Mouse (Mus musculus): ENCODE data around the gene Fam169a. TPM values are rescaled to one million over a fixed set of nuclear protein-coding genes. Genes with fewer than 3 reads are reported as not detected.

The Fam169a gene
- polyA plus RNA-seq (2015; fragmentation: Nextera tagmentation; extraction: Ambion mirVana), result 27.9 and 28.4 TPM in 2 replicates

- Histone ChIP-seq H3K9me3 (no peaks in the 10 kb centered on the region), H3K4me2 (no peak within 1 kb of the TSS), H3K9ac (no peak within 1 kb of the TSS), H3K4me3 (no peak within 1 kb of the TSS), H3K27me3 (0 out of 2 replicates have a peak, but pooled peaks cover 9% of the 10 kb centered on the region), H3K36me3 (no peaks in the 10 kb centered on the region), H3K4me1 (replicated peaks) (0 out of 2 replicates have a peak, but pooled peaks cover 4% of the 10 kb centered on the region), H3K27ac (replicated peaks) (no peak within 1 kb of the TSS)
- 36% methylated on average over 15 of the region's 15 CpGs for WGBS
- no peak for ATAC-seq (ENCODE audit: low FRiP score, low read depth)
These were observed at the start of gene Fam169a for GRCm38 (mm10) chr13:97066649-97067550. Gene Fam169a, plus strand, starts transcription at chr13:97067286.

- Histone ChIP-seq H3K4me1 (replicated peaks) (no peaks in the 10 kb centered on the region), H3K4me3 (no peak overlapping the region), H3K4me2 (no peak overlapping the region), H3K27ac (replicated peaks) (no peak overlapping the region), H3K9me3 (no peaks in the 10 kb centered on the region), H3K36me3 (no peaks in the 10 kb centered on the region), H3K9ac (no peak overlapping the region), H3K27me3 (no peaks in the 10 kb centered on the region)
- no peak for ATAC-seq (ENCODE audit: low FRiP score, low read depth)
- 94% methylated on average over 3 of the region's 3 CpGs for WGBS
These were observed 49.4 kb upstream of the Fam169a start for GRCm38 (mm10) chr13:97017711-97018110.

GRCm38 (mm10) chr13:97020122-97020521 lies 47.0 kb upstream of the Fam169a start:
- Histone ChIP-seq H3K27me3 (no peaks in the 10 kb centered on the region), H3K4me2 (no peak overlapping the region), H3K9ac (no peak overlapping the region), H3K9me3 (no peaks in the 10 kb centered on the region), H3K4me1 (replicated peaks) (no peaks in the 10 kb centered on the region), H3K36me3 (no peaks in the 10 kb centered on the region), H3K27ac (replicated peaks) (no peak overlapping the region), H3K4me3 (no peak overlapping the region)
- 62% methylated on average over 5 of the region's 5 CpGs for WGBS
- ATAC-seq (ENCODE audit: low FRiP score, low read depth), result no peak

GRCm38 (mm10) chr13:97021906-97022305 lies 45.2 kb upstream of the Fam169a start:
- H3K27ac ChIP-seq (replicated peaks), result no peak overlapping the region
- H3K4me3 ChIP-seq, result no peak overlapping the region
- no peaks in the 10 kb centered on the region for H3K9me3 ChIP-seq
- no peaks in the 10 kb centered on the region for H3K36me3 ChIP-seq
- H3K4me1 ChIP-seq (replicated peaks), result no peaks in the 10 kb centered on the region
- H3K4me2 ChIP-seq, result no peak overlapping the region
- H3K27me3 ChIP-seq, result no peaks in the 10 kb centered on the region
- ATAC-seq (ENCODE audit: low FRiP score, low read depth), result no peak
- 73% methylated on average over 4 of the region's 4 CpGs for WGBS
- H3K9ac ChIP-seq, result no peak overlapping the region

- no peak overlapping the region for H3K27ac ChIP-seq (replicated peaks)
- 91% methylated on average over 13 of the region's 13 CpGs for WGBS
- H3K27me3 ChIP-seq, result no peaks in the 10 kb centered on the region
- H3K4me2 ChIP-seq, result no peak overlapping the region
- H3K4me1 ChIP-seq (replicated peaks), result no peaks in the 10 kb centered on the region
- no peak overlapping the region for H3K4me3 ChIP-seq
- no peaks in the 10 kb centered on the region for H3K36me3 ChIP-seq
- ATAC-seq (ENCODE audit: low FRiP score, low read depth), result no peak
- H3K9me3 ChIP-seq, result no peaks in the 10 kb centered on the region
- H3K9ac ChIP-seq, result no peak overlapping the region
These were observed 37.0 kb upstream of the Fam169a start for GRCm38 (mm10) chr13:97030075-97030474.

GRCm38 (mm10) chr13:97034262-97034661 lies 32.8 kb upstream of the Fam169a start, which contains the start of gene 1700029F12Rik:
Gene 1700029F12Rik, minus strand, starts transcription at chr13:97034362.
- WGBS, result 87% methylated on average over 2 of the region's 2 CpGs

GRCm38 (mm10) chr13:97051158-97051557 lies 15.9 kb upstream of the Fam169a start:
- no peaks in the 10 kb centered on the region for H3K9me3 ChIP-seq
- H3K4me2 ChIP-seq, result no peak overlapping the region
- peak; percentile 19; the same call in 1 of the 2 replicates for ATAC-seq (ENCODE audit: low FRiP score, low read depth)
- H3K4me3 ChIP-seq, result no peak overlapping the region
- 69% methylated on average over 6 of the region's 6 CpGs for WGBS
- H3K27ac ChIP-seq (replicated peaks), result no peak overlapping the region
- H3K9ac ChIP-seq, result no peak overlapping the region
- no peaks in the 10 kb centered on the region for H3K27me3 ChIP-seq
- no peaks in the 10 kb centered on the region for H3K36me3 ChIP-seq
- no peaks in the 10 kb centered on the region for H3K4me1 ChIP-seq (replicated peaks)

More at GRCm38 (mm10) chr13:97034262-97034661, 32.8 kb upstream of the Fam169a start, which contains the start of gene 1700029F12Rik:
- Histone ChIP-seq H3K4me2 (no peak within 1 kb of the TSS), H3K36me3 (no peaks in the 10 kb centered on the region), H3K4me3 (no peak within 1 kb of the TSS), H3K27ac (replicated peaks) (no peak within 1 kb of the TSS), H3K9ac (no peak within 1 kb of the TSS), H3K4me1 (replicated peaks) (no peaks in the 10 kb centered on the region), H3K27me3 (no peaks in the 10 kb centered on the region), H3K9me3 (no peaks in the 10 kb centered on the region)
- ATAC-seq (ENCODE audit: low FRiP score, low read depth), result no peak

- WGBS, result 15% methylated on average over 11 of the region's 11 CpGs
- Histone ChIP-seq H3K9me3 (no peaks in the 10 kb centered on the region), H3K4me2 (no peak overlapping the region), H3K4me1 (replicated peaks) (no peaks in the 10 kb centered on the region), H3K4me3 (no peak overlapping the region), H3K27ac (replicated peaks) (no peak overlapping the region), H3K27me3 (no peaks in the 10 kb centered on the region), H3K36me3 (no peaks in the 10 kb centered on the region), H3K9ac (no peak overlapping the region)
- peak; percentile 73; the same call in 1 of the 2 replicates for ATAC-seq (ENCODE audit: low FRiP score, low read depth)
These were observed 14.4 kb upstream of the Fam169a start for GRCm38 (mm10) chr13:97052667-97053066.

GRCm38 (mm10) chr13:97053844-97054243 lies 13.2 kb upstream of the Fam169a start:
- Histone ChIP-seq H3K4me1 (replicated peaks) (no peaks in the 10 kb centered on the region), H3K27me3 (no peaks in the 10 kb centered on the region), H3K4me2 (no peak overlapping the region), H3K9me3 (no peaks in the 10 kb centered on the region), H3K9ac (no peak overlapping the region), H3K27ac (replicated peaks) (no peak overlapping the region), H3K36me3 (no peaks in the 10 kb centered on the region), H3K4me3 (no peak overlapping the region)
- WGBS, result 51% methylated on average over 8 of the region's 8 CpGs
- no peak for ATAC-seq (ENCODE audit: low FRiP score, low read depth)

- Histone ChIP-seq H3K9ac (no peak overlapping the region), H3K9me3 (no peaks in the 10 kb centered on the region), H3K4me1 (replicated peaks) (no peaks in the 10 kb centered on the region), H3K27me3 (no peaks in the 10 kb centered on the region), H3K4me3 (no peak overlapping the region), H3K4me2 (no peak overlapping the region), H3K27ac (replicated peaks) (no peak overlapping the region), H3K36me3 (no peaks in the 10 kb centered on the region)
- WGBS, result 55% methylated on average over 4 of the region's 4 CpGs
- ATAC-seq (ENCODE audit: low FRiP score, low read depth), result no peak
These were observed 9.3 kb upstream of the Fam169a start for GRCm38 (mm10) chr13:97057817-97058216.

GRCm38 (mm10) chr13:97059746-97060145 lies 7.3 kb upstream of the Fam169a start:
- Histone ChIP-seq H3K4me1 (replicated peaks) (0 out of 2 replicates have a peak, but pooled peaks cover 4% of the 10 kb centered on the region), H3K4me2 (no peak overlapping the region), H3K9ac (no peak overlapping the region), H3K9me3 (no peaks in the 10 kb centered on the region), H3K36me3 (no peaks in the 10 kb centered on the region), H3K4me3 (no peak overlapping the region), H3K27ac (replicated peaks) (no peak overlapping the region), H3K27me3 (no peaks in the 10 kb centered on the region)
- 90% methylated on average over 6 of the region's 6 CpGs for WGBS
- no peak for ATAC-seq (ENCODE audit: low FRiP score, low read depth)

- Histone ChIP-seq H3K9me3 (no peaks in the 10 kb centered on the region), H3K27ac (replicated peaks) (no peak overlapping the region), H3K9ac (no peak overlapping the region), H3K4me1 (replicated peaks) (0 out of 2 replicates have a peak, but pooled peaks cover 4% of the 10 kb centered on the region), H3K36me3 (no peaks in the 10 kb centered on the region), H3K4me2 (no peak overlapping the region), H3K4me3 (no peak overlapping the region), H3K27me3 (no peaks in the 10 kb centered on the region)
- 42% methylated on average over 4 of the region's 8 CpGs for WGBS
- no peak for ATAC-seq (ENCODE audit: low FRiP score, low read depth)
These were observed 6.8 kb upstream of the Fam169a start for GRCm38 (mm10) chr13:97060331-97060730.
